Mouse (Mus musculus): ENCODE data around the gene Hs3st3a1.

Gene Hs3st3a1

DNA sequence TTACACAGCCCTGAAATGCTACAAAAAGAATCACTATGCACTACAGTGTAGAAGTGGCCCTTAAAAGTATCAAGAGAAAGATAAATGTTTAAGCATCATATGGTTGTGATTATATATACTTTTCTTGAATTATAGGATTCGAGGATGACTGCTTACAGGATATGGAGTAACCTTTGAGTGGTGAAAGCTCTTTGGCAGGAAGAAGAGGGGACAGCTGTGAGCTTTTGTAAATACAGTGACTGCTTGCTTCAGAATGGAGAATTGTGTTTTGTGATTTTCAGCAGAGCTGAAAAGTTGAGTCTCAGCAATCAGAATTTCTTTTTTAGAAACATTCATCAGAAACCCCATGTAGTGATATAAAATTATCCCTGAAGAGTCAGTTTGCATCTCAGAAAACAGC is 124.3 kb downstream of the Hs3st3a1 start:
- DNase-seq (ENCODE audit: low spot score in 2 of 2), result no peak

DNA sequence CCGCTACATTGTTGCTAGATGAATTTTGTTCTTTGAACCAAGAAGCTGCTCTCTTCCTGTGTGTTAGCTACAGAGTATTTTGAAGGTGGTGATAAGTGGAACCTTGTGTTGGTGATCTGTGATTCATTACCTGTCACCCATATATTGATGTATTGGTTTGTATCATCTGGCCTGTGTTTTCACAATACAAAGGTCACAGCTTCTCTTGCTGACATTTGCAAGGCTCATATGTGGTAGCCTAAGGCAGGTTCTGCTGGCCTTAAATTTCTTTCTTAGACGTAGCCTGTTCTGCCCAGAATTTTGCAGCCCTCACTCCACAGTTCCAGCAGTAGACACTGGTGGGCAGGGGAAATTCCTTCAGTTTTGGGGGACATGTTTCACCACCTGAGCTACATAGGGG is 125.3 kb downstream of the Hs3st3a1 start:
- DNase-seq (ENCODE audit: low spot score in 2 of 2), result no peak

DNA sequence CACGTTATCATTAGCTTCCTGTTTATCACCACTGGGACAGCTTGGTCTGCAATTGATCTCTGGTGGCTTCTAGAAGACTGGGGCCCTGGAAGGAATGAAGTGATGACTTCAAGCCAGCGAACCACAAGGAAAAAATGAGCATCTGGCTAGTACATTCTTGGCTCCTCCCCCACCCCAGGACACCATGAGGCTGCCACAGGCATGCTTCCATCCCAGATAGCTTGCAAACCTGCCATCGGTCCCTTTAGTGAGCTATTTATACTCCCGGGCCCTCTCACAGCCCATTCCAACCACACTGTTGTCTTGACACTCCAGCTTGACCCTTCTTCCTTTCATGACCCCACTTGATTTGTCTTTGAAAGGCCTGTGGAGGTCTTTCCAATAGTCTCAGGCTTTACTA is 127.6 kb downstream of the Hs3st3a1 start:
- no peak for DNase-seq (ENCODE audit: low spot score in 2 of 2)
